Mouse (Mus musculus) stomach, embryonic 15.5 days (tissue): ENCODE measurements around the gene Gm10643. TPM values are rescaled to one million over a fixed set of nuclear protein-coding genes. Genes with fewer than 3 reads are reported as not detected.

Experiments used
- ATAC-seq: fragments of 200-750 bp; cut with Nextera tagmentation; 2 replicates; pipeline ENCODE4 v1.8.0; 2017; ENCODE audit warnings: low read depth, moderate number of reproducible peaks, moderate TSS enrichment; ENCODE audit not compliant: insufficient read depth, low FRiP score
- H3K27ac ChIP-seq: fragments of 300-500 bp; sonication (generic); 2 replicates; pipeline ENCODE4 v1.5.1; 2015; ENCODE audit warnings: mild to moderate bottlenecking, inconsistent platforms
- H3K27me3 ChIP-seq: fragments of 300-500 bp; sonication (generic); replicated peaks from 2 replicates; pipeline ENCODE4 v1.6.1; 2015; ENCODE audit warnings: inconsistent platforms
- H3K36me3 ChIP-seq: fragments of 300-500 bp; sonication (generic); 2 replicates; pipeline ENCODE4 v1.6.1; 2015; ENCODE audit warnings: inconsistent platforms
- H3K4me1 ChIP-seq: fragments of 300-500 bp; sonication (generic); 2 replicates; pipeline ENCODE4 v1.6.1; 2015; ENCODE audit warnings: inconsistent platforms
- H3K4me2 ChIP-seq: fragments of 300-500 bp; sonication (generic); 2 replicates; pipeline ENCODE4 v1.6.1; 2015; ENCODE audit warnings: mild to moderate bottlenecking, inconsistent platforms
- H3K4me3 ChIP-seq: fragments of 300-500 bp; sonication (generic); replicated peaks from 2 replicates; pipeline ENCODE4 v1.5.1; 2015; ENCODE audit warnings: inconsistent platforms
- H3K9ac ChIP-seq: fragments of 300-500 bp; sonication (generic); 2 replicates; pipeline ENCODE4 v1.6.1; 2015; ENCODE audit warnings: inconsistent platforms
- H3K9me3 ChIP-seq: fragments of 300-500 bp; sonication (generic); 2 replicates; pipeline ENCODE4 v1.6.1; 2016; ENCODE audit warnings: inconsistent platforms
- WGBS: fragments of 180-500 bp; shearing (Covaris S2); methylation state at CpG from one replicate; pipeline ENCODE4 v1.1.7; 2015; 5-methylcytosine and 5-hydroxymethylcytosine counted together
- polyA plus RNA-seq: library from polyadenylated mRNA; unstranded; fragments of >200 nt; fragmentation: Nextera tagmentation; extraction: Ambion mirVana; gene quantifications from 2 replicates; pipeline ENCODE4 v1.2.1, GENCODE M21; 2015

Gm10643 gene
- 1.1 and 1.3 TPM in 2 replicates for polyA plus RNA-seq

DNA sequence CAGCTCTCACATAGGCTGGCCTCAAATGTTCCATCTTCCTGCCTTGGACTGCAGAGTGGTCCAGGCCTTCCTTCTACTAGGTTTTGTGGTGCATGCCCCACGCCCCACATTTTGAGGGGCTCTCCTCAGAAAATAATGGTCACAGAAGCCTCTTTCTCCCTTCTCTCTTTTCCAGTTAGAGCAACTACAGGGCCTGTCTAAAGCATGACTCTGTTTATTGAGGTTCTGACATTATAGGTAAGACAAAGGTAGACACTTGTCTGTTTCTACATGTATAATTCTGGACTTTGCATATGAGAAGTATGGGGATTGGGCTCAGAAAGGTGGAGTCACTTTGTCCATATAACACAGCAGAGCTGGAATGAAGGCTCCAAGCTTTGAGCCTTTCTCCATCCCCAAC lies at the start of gene Gm10643:
Gene Gm10643, minus strand, starts transcription at position 101 of the 400 bp plus-strand sequence.
- Histone ChIP-seq H3K9me3 (no peaks in the 10 kb centered on the region), H3K36me3 (no peaks in the 10 kb centered on the region), H3K9ac (peak within 1 kb of the TSS; percentile 37; the same call in 1 of the 2 replicates), H3K27me3 (no peaks in the 10 kb centered on the region), H3K4me3 (peak within 1 kb of the TSS; percentile 89), H3K4me2 (peak within 1 kb of the TSS; percentile 83), H3K4me1 (peaks cover 23% of the 10 kb centered on the region), H3K27ac (peak within 1 kb of the TSS; percentile 89)
- WGBS, result 88% methylated on average over 1 of the region's 1 CpGs
- ATAC-seq, result no peak

DNA sequence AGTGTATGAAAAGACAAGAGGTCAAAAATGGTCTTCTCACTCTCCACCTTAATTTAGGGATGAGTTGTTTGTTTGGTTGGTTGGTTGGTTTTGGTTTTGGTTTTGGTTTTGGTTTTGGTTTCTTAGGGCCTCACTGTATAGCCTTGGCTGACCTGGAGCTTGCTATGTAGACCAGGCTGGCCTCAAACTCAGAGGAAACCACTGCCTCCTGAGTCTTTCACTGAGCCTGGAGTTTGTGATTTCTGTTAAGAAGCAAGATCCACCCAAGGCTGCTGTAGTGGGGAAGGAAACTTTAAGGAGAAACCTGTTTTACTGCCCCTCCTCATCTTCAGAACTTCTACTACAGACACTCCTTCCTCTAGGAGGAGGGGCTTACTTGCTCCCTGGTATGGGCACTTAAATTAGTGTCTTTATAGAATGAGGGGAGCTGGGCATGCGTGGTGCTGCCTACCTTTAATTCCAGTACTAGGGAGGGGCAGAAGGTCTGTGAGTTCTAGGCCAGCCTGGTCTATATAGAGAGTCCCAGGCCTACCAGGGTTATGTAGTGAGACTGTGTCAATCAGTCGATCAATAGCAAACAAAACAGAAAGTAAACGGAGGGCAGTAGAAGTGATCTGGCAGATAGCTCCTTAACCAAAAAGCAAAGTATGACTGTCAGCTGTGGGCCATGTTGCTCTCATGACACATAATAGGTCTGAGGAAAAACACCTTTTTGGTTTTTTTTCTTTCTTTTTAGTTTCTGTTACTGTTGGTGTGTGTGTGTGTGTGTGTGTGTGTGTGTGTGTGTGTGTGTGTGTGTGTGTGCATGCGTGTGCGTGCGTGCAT lies 41.5 kb upstream of the Gm10643 start:
- Histone ChIP-seq H3K27me3 (no peaks in the 10 kb centered on the region), H3K9me3 (no peaks in the 10 kb centered on the region), H3K4me1 (peaks cover 14% of the 10 kb centered on the region), H3K27ac (no peak overlapping the region), H3K36me3 (peaks cover 6% of the 10 kb centered on the region), H3K4me2 (no peak overlapping the region), H3K4me3 (no peak overlapping the region), H3K9ac (no peak overlapping the region)
- 81% methylated on average over 6 of the region's 6 CpGs for WGBS
- no peak for ATAC-seq

- Histone ChIP-seq H3K4me2 (no peak overlapping the region), H3K4me1 (peaks cover 14% of the 10 kb centered on the region), H3K27me3 (no peaks in the 10 kb centered on the region), H3K4me3 (no peak overlapping the region), H3K27ac (no peak overlapping the region), H3K36me3 (peaks cover 8% of the 10 kb centered on the region), H3K9ac (no peak overlapping the region), H3K9me3 (no peaks in the 10 kb centered on the region)
- no peak for ATAC-seq
- WGBS, result 80% methylated on average over 2 of the region's 2 CpGs
Measured at GRCm38 (mm10) chr8:84105676-84106075, 40.7 kb upstream of the Gm10643 start.

GRCm38 (mm10) chr8:84104697-84105609 lies 40.0 kb upstream of the Gm10643 start, which contains the start of gene Dcaf15:
Gene Dcaf15, minus strand, starts transcription at chr8:84104768.
- Histone ChIP-seq H3K9ac (peak within 1 kb of the TSS; percentile 61), H3K9me3 (no peaks in the 10 kb centered on the region), H3K4me2 (peak within 1 kb of the TSS; percentile 71), H3K4me3 (peak within 1 kb of the TSS; percentile 81), H3K4me1 (peaks cover 14% of the 10 kb centered on the region), H3K36me3 (peaks cover 8% of the 10 kb centered on the region), H3K27me3 (no peaks in the 10 kb centered on the region), H3K27ac (peak within 1 kb of the TSS; percentile 86)
- ATAC-seq, result peak; percentile 98
- WGBS, result 8% methylated on average over 42 of the region's 42 CpGs

- peak; percentile 61 for ATAC-seq
- no peaks in the 10 kb centered on the region for H3K27me3 ChIP-seq
- peak overlapping the region; percentile 86 for H3K27ac ChIP-seq
- H3K4me3 ChIP-seq, result peak overlapping the region; percentile 81
- peaks cover 8% of the 10 kb centered on the region for H3K36me3 ChIP-seq
- peak overlapping the region; percentile 61 for H3K9ac ChIP-seq
- 2% methylated on average over 25 of the region's 29 CpGs for whole genome bisulfite sequencing
- peak overlapping the region; percentile 71 for H3K4me2 ChIP-seq
- no peaks in the 10 kb centered on the region for H3K9me3 ChIP-seq
- peaks cover 14% of the 10 kb centered on the region for H3K4me1 ChIP-seq
Measured at GRCm38 (mm10) chr8:84104221-84104620, 39.3 kb upstream of the Gm10643 start.

- H3K4me3 ChIP-seq, result peak overlapping the region; percentile 81
- WGBS, result 40% methylated on average over 3 of the region's 3 CpGs
- H3K9ac ChIP-seq, result peak overlapping the region; percentile 61
- H3K36me3 ChIP-seq, result peaks cover 9% of the 10 kb centered on the region
- no peak for ATAC-seq
- no peaks in the 10 kb centered on the region for H3K9me3 ChIP-seq
- H3K4me2 ChIP-seq, result peak overlapping the region; percentile 71
- peak overlapping the region; percentile 86; the same call in 1 of the 2 replicates for H3K27ac ChIP-seq
- peaks cover 14% of the 10 kb centered on the region for H3K4me1 ChIP-seq
- no peaks in the 10 kb centered on the region for H3K27me3 ChIP-seq
Measured at GRCm38 (mm10) chr8:84103601-84104000, 38.7 kb upstream of the Gm10643 start.

- no peak overlapping the region for H3K4me3 ChIP-seq
- no peaks in the 10 kb centered on the region for H3K27me3 ChIP-seq
- no peaks in the 10 kb centered on the region for H3K9me3 ChIP-seq
- WGBS, result 91% methylated on average over 25 of the region's 25 CpGs
- no peak overlapping the region for H3K9ac ChIP-seq
- no peak overlapping the region for H3K27ac ChIP-seq
- H3K4me2 ChIP-seq, result no peak overlapping the region
- peaks cover 14% of the 10 kb centered on the region for H3K4me1 ChIP-seq
- H3K36me3 ChIP-seq, result peaks cover 28% of the 10 kb centered on the region
- ATAC-seq, result no peak
Measured at GRCm38 (mm10) chr8:84101476-84102270, 36.7 kb upstream of the Gm10643 start.

DNA sequence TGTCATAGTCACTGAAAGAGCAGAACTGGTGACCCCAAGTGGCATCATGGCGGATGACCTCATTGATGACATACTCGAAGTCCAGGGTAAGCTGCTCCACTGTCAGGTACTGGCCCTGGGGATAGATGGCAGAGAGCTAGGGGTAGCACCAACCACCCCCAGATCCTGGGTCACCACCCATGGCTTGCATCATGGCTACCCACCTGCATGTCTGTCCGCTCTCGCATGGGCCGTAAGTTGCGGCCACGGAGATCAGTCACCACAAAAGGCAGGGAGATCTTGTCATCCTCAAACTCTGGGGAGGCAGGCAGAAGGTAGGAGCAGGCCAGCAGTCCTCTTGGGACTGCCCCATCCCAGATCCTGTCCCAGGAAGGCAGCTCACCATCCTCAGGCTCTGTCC lies 33.4 kb upstream of the Gm10643 start:
- WGBS, result 94% methylated on average over 7 of the region's 7 CpGs
- Histone ChIP-seq H3K4me2 (no peak overlapping the region), H3K27me3 (no peaks in the 10 kb centered on the region), H3K4me3 (no peak overlapping the region), H3K4me1 (peaks cover 6% of the 10 kb centered on the region; the same call in 1 of the 2 replicates), H3K9me3 (no peaks in the 10 kb centered on the region), H3K36me3 (peaks cover 54% of the 10 kb centered on the region), H3K9ac (no peak overlapping the region), H3K27ac (no peak overlapping the region)
- ATAC-seq, result no peak

DNA sequence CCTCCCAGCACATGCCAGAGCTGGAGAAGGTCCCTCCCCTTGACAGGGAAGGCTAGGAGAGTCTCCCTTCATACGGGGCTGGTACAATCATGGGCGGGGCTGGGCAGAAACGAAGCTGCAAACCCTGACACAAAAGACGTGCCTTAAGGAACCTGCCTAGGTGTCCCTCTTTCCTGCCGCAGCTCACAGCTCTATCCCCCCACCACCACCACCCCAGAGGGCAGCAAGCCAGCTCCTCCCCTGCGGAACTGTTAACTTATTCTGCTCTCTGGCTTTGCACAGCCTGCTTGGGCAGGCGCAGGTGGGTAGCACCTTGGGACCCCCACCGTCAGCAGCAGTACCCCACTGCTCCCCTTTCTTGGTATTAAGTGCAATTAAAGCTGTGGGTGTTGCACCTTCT lies 31.1 kb upstream of the Gm10643 start:
- Histone ChIP-seq H3K9ac (no peak overlapping the region), H3K27ac (no peak overlapping the region), H3K27me3 (no peaks in the 10 kb centered on the region), H3K4me3 (no peak overlapping the region), H3K36me3 (peaks cover 61% of the 10 kb centered on the region), H3K9me3 (no peaks in the 10 kb centered on the region), H3K4me2 (no peak overlapping the region), H3K4me1 (no peaks in the 10 kb centered on the region)
- ATAC-seq, result no peak
- WGBS, result 65% methylated on average over 8 of the region's 8 CpGs

DNA sequence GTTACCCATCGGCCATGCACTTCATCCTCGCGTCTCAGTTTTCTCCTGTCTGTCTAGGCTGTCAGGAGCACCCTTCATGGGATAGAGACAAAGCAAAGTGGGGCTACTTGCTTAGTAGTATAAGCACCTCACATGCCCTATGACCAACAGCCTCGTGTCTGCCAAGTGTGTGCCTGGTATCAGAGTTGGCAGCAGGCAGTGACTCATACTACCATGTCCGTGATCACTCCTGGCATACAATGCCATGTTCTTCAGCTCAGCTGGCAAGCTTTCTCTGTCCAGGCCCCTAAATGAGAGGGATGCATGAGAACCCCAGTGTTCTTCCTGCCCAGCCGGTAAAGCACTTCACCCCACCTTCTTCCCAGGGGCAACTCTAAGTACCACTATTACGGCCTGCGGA lies 25.6 kb upstream of the Gm10643 start:
- H3K9me3 ChIP-seq, result no peaks in the 10 kb centered on the region
- no peak overlapping the region for H3K27ac ChIP-seq
- H3K4me3 ChIP-seq, result no peak overlapping the region
- H3K27me3 ChIP-seq, result no peaks in the 10 kb centered on the region
- no peaks in the 10 kb centered on the region for H3K4me1 ChIP-seq
- no peak overlapping the region for H3K9ac ChIP-seq
- no peak overlapping the region for H3K4me2 ChIP-seq
- peaks cover 53% of the 10 kb centered on the region for H3K36me3 ChIP-seq
- WGBS, result 84% methylated on average over 8 of the region's 8 CpGs
- ATAC-seq, result no peak

DNA sequence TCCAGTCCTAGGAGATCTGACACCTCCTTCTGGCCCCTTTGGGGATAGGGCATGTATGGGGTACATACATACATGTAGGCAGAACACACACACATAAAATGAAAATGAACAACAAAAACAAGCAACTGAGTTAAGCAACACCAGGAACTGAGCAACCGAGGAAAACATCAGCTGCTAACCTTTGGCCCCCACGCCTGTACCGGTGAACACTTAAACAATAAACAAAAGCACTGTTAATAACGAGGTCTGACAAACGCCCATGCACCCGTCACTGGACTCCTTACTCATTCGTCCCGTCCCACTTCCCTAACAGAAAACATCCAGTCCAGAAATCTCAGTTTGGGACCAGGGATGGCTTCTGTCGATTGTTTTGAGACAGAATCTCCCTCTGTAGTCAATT lies 24.3 kb upstream of the Gm10643 start:
- Histone ChIP-seq H3K9ac (no peak overlapping the region), H3K9me3 (no peaks in the 10 kb centered on the region), H3K4me2 (no peak overlapping the region), H3K36me3 (peaks cover 42% of the 10 kb centered on the region), H3K27me3 (no peaks in the 10 kb centered on the region), H3K4me3 (no peak overlapping the region), H3K4me1 (no peaks in the 10 kb centered on the region), H3K27ac (no peak overlapping the region)
- 67% methylated on average over 9 of the region's 9 CpGs for WGBS
- ATAC-seq, result no peak
